Mouse (Mus musculus) gastrocnemius, postnatal 36 days (tissue): Measurements from ENCODE around the gene Gm8165. TPM values are rescaled to one million over a fixed set of nuclear protein-coding genes. Genes with fewer than 3 reads are reported as not detected.
"Not testable (repeated sequence)": the region's sequence is repeated elsewhere in the genome, so short reads cannot be mapped to it uniquely, and the experiment has no call there.

Experiments used
- DNase-seq, 2 experiments: peaks; one replicate each; pipeline ENCODE4 v3.0.0; 2022
- intact Hi-C: fragments of 180-260 bp; cut with DNase I; formaldehyde crosslinking; loops from one replicate; pipeline ENCODE4 v1.15.1; 2025
- long read RNA-seq, 2 experiments: library from polyadenylated mRNA; stranded (forward); transcript quantifications; one replicate each; pipeline ENCODE4 v2.0.0; 2021
- total RNA-seq, 2 experiments: library from RNA; stranded (reverse); gene quantifications; 2 replicates each; pipeline ENCODE4 v1.2.3; 2021

The Gm8165 gene
- not detected for total RNA-seq
- long read RNA-seq, experiment 1: 0 reads
- long read RNA-seq, experiment 2: 0 reads

DNA sequence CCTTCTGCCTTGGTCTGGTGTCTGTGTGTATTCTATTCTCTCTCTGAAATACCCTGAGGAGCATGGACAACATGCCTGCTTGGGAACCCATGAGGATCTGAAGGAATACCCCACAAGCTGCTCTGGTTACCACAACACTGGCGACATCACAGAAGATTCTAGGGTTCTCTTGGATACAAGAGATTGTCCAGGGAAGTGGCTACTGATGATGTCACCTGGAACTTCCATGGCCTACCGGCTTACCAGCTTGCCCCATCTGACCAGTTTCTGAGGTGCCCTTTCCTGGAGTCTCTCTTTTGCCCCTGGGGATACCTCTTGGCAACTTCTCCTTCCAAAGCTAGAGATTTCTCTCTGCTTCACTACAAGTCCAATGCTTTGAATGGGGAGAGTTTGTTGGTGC, at the start of gene Gm8165:
Gm8165 (minus strand) TSS at position 101 of the 400 bp plus-strand sequence.
- DNase-seq, intact Hi-C loops: not testable (repeated sequence)

DNA sequence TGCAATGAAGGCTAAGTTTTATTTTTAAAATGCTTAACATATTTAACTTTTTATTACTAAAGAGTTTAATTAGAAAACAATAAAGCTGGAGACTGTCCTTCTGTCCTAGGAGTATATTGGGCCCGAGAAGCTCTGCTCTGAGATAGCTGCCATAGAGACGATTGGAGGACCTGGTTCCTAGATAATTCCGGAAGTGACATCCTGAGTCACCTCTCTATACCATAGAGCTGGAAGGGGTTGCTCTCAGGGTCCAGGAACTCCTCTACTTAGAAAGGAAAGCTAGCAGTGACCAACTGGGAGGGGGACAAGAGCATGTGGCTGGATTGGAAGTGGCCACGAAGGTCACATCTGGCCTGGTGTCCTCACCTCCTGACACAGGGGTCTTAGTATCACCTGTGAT, 20.6 kb upstream of the Gm8165 start, which contains the start of gene Gm7324:
Gm7324 (plus strand) TSS at position 208 of the 400 bp plus-strand sequence.
- intact Hi-C loops, DNase-seq: not testable (repeated sequence)

Other genes with a start within 250 kb of the Gm8165 start
- not detected for gene Gm5799, start 133.6 kb downstream of the Gm8165 start, total RNA-seq
- gene Gm17654, start 98.1 kb downstream of the Gm8165 start, total RNA-seq: not detected
- gene Gm10375, start 69.2 kb downstream of the Gm8165 start, total RNA-seq: not detected
- under 1 TPM in 1 of 2 experiments, not detected in 1; 0.27 TPM for gene Gm7324, start 20.6 kb upstream of the Gm8165 start, total RNA-seq
- not detected for gene Gm16506, start 50.3 kb upstream of the Gm8165 start, total RNA-seq
- gene Gm6526, start 70.7 kb upstream of the Gm8165 start, total RNA-seq: not detected
- gene Gm8180, start 107.5 kb upstream of the Gm8165 start, total RNA-seq: not detected
- not detected for gene Ear1, start 198.3 kb upstream of the Gm8165 start, total RNA-seq
- not detected for gene Ear10, start 246.4 kb upstream of the Gm8165 start, total RNA-seq
- gene Gm8113, start 248.2 kb upstream of the Gm8165 start, total RNA-seq: under 1 TPM; 0.20 to 0.28 TPM